Mouse (Mus musculus) thymus, postnatal 0 days (tissue): ENCODE results near the gene Prlh. TPM values are rescaled to one million over a fixed set of nuclear protein-coding genes. Genes with fewer than 3 reads are reported as not detected.
A peak's percentile ranks its signal among the peaks of the same experiment; 100 is the strongest.

Experiments used
- DNase-seq: peaks from one replicate; pipeline ENCODE4 v3.0.0-alpha.2; 2015; ENCODE audit warnings: low spot score
- polyA plus RNA-seq: library from polyadenylated mRNA; unstranded; fragments of >200 nt; fragmentation: Nextera tagmentation; extraction: Ambion mirVana; gene quantifications from 2 replicates; pipeline ENCODE4 v1.2.1, GENCODE M21; 2015

The Prlh gene
- not detected in 2 replicates for polyA plus RNA-seq

DNA sequence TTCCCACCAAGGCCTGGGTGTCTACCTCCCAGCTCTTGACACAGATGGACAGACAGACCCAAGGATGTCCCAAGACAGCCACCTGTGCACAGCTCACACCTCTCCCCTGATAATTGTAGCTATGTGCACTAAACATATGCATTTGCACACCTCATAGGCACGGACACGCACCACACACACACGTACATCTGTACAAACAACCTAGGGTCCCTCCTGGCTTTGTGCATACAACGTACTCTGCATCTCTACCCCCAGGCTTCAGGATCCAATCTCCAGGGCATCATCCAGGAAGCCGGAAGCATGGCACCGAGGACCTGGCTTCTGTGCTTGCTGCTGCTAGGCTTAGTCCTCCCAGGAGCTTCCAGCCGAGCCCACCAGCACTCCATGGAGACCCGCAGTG is at the start of gene Prlh:
TSS of gene Prlh (plus strand) at position 301 of the 400 bp plus-strand sequence.
- DNase-seq = no peak

DNA sequence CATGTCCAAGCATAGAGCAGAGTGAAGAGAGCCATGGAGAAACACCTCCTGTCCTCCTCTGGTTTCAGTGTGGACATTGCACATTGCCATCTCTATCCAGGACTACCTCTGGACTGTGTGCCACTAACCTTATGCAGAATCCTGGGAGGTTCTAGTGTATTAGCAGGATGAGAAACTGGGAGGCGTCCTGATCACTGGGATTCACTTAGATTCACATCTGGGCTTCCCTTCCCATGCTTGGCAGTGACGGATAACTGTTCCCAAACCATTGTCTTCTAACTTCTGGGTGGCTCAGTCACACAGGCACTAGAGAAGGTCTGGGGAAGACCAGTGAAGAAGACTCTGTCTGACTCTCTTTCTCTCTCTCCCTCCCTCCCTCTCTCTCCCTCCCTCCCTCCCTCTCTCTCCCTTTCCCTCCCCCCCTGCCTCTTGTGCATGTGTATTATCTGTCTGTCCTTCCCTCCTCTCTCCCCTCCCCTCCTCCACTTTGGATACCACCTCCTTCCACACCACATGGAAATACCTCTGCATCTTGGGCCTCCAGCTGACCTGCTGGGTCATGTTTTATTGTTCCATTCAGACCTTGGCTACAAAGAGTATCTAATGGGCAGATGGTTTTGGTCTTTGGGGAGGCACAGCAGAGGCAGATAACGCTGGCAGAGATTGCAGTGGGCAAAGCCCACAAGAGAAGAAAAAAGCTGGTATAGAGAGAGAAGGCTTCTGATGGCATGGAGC is 49.5 kb upstream of the Prlh start:
- no peak for DNase-seq

- DNase-seq = no peak
Observed at GRCm38 (mm10) chr1:90903971-90904458, 48.9 kb upstream of the Prlh start.

DNA sequence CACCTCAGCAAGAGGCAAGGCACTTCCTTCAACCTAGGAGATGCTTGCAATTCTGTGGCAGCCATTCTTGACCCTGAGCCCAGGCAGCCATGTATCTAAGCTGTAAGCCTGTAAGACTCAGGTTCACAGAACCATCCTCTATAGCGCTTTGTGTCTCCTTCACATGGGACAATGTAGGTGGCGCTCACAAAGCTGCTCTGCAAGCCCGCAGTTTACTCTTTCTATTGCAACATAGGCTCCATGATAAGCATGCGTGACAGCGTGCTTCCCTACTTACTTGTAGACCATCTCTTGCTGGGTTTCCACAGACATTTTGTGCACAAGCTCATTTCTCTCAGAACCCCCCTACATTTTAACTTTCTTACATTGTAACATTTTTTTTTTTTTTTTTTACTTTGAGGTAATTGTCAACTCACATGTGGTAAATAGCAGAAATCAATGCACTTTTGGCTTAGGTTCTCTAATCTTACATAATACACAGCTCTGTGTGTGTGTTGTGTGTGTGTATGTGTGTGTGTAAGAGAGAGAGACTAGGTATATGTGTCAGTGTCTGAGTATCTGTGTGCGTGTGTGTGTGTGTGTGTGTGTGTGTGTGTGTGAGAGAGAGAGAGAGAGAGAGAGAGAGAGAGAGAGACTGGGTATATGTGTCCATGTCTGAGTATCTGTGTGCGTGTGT is 48.0 kb upstream of the Prlh start:
- DNase-seq = no peak

DNA sequence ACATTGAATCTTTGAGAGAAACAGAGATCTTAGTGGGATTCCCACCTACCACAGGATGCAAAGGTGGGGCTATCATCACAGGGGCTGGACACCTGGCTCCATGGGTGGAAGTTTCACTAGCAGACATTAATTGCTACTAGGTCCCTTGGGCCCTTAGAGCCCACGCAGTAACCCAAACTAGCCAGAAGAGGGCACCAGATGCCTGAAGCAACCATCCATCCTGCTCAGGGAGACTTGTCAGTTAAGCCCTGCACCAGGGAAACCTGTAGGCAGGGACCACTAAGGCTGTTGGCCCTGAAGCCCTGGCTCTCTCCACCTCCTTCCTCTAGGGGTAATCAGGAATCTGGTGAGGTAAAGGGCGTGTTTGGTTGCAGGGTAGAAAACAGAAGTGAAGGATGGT is 46.6 kb upstream of the Prlh start:
- peak; percentile 59 for DNase-seq

GRCm38 (mm10) chr1:90909161-90909560 is 43.7 kb upstream of the Prlh start:
- no peak for DNase-seq

- no peak for DNase-seq
Observed at GRCm38 (mm10) chr1:90909631-90910152, 43.2 kb upstream of the Prlh start.

- no peak for DNase-seq
Observed at GRCm38 (mm10) chr1:90913231-90913630, 39.7 kb upstream of the Prlh start.

- DNase-seq = no peak
Observed at GRCm38 (mm10) chr1:90914948-90915569, 37.8 kb upstream of the Prlh start, which contains the start of gene Mlph. Gene Mlph, plus strand, starts transcription at chr1:90915085.

DNA sequence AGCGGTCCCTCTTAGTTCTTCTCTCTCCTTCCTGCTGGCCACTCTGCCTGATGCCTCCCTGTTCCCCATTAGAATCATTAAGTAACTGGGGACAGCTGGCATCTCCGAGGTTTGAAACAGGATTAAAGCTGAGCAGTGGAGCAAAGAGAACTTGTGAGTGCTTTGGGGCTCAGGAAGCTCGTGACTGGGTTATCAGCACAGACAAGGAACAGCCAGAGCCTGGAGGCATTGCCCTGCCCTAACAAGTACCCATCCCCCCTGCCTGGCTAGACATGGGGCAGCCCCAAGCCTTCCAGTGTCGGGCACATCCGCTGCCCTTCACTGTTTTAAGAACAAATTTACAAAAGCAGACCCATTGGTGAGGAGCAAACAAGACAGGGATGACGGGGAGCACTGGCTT is 35.4 kb upstream of the Prlh start:
- DNase-seq = no peak

GRCm38 (mm10) chr1:90921687-90922086 is 31.2 kb upstream of the Prlh start:
- DNase-seq = no peak

DNA sequence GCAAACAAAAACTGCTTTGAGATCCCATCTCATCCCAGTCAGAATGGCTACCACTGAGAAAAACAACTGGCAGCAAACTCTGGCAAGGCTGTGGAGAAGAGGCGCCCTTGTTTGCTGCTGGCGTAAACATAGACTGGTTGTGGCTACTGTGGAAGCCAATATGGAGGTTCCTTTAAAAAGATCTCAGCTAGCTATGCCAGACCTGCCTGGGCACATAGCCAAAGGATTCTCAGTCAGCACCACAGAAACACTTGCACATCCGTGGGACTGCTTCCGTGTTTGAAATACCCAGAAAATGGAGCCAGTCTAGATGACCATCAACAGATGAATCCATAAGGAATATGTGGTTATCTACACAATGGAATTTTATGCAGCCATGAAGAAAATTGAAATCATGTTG is 26.9 kb upstream of the Prlh start:
- DNase-seq = no peak

DNA sequence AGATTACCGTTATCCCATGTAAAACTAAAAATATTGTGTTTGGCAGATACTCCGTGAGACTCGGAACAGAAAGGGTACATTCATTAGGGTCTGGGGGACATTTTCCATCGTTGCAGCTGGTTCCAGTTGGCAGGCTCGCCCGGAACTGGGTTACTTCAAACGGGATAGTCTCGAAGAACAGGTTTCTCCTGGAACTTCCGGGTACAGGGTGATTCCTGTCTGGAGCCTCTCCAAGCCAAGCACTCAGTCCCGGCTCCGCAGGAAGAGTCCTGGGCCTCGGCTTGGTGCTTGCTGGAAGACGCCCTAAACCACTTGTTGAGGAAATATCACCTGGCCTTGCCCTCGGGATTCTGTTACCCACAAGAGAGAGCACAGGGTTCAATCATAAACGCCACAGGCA is 25.6 kb upstream of the Prlh start:
- no peak for DNase-seq

- no peak for DNase-seq
Observed at GRCm38 (mm10) chr1:90927929-90928574, 24.9 kb upstream of the Prlh start.

GRCm38 (mm10) chr1:90928575-90928934 is 24.4 kb upstream of the Prlh start:
- peak; percentile 72 for DNase-seq

- no peak for DNase-seq
Observed at GRCm38 (mm10) chr1:90933001-90933400, 19.9 kb upstream of the Prlh start.

GRCm38 (mm10) chr1:90936990-90937389 is 15.9 kb upstream of the Prlh start:
- no peak for DNase-seq

GRCm38 (mm10) chr1:90939980-90940379 is 12.9 kb upstream of the Prlh start:
- no peak for DNase-seq

- DNase-seq = no peak
Observed at GRCm38 (mm10) chr1:90945171-90945570, 7.7 kb upstream of the Prlh start.

DNA sequence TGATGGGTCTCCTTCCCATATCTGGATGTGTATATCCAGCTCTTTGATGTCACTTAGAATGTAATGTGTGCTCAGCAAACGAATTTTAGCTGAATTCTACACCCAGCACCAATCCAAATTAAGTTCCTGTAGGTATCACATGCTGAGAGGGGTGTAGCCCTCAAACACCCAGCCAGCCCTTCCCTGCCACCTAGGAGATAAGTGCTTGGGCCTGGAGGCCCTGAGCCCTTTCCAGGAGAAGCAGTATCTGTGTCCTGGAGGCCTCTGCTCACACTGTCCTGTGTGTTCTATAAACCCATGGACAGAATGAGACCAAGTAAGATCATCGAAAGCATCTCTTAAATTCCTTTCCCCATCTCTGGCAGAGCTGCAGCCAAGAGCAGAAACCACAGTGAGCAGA is 5.7 kb upstream of the Prlh start:
- DNase-seq = no peak

GRCm38 (mm10) chr1:90949309-90949708 is 3.6 kb upstream of the Prlh start:
- peak; percentile 38 for DNase-seq

DNA sequence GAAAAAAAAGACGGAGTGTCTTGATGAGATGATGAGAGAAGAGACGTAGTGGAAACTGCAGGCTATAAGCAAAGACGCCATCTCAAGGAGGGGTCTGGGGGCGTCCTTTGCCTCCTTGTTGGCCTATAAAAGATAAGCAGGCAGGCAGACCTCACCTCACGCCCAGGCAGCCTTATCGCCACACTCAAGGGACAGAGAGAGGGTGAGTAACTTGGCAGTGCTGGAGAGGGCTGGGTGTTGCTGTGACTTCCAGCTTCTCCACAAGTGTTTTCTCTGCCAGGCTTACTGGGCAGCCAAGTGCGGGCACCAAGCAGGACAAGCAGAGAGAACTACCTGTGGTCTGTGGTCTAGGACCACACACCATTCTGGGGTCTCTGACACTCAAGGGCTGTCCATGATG is 1.2 kb upstream of the Prlh start:
- no peak for DNase-seq
